Mouse (Mus musculus): ENCODE measurements around the gene Prrc2b.

Gene Prrc2b

DNA sequence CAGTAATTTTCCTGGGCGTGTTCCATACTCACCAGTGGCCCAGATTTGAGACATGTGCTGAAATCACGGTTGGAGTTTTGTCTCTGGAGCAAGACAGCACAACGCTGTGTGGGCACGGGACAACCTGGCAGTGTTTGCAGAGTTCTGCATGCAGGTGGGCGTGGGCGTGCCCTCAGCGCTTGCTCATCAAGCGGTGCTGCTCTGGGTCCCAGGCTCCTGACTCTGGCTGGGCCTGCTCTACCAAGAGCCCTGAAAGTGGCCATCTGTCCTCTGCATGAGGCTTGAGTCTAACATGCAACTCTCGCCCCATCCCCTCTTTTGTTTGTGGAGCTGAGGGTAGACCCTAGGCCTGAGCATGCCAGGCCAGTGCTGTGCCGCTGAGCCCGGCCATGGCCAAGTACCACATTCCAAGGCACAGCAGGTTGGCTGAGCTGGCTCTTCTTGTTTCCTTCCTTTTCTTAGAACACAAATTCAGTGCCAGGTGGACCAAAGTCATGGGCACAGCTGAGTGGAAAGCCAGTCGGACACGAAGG lies 36.2 kb downstream of the Prrc2b start:
- DNase-seq (ENCODE audit: low spot score), result no peak

DNA sequence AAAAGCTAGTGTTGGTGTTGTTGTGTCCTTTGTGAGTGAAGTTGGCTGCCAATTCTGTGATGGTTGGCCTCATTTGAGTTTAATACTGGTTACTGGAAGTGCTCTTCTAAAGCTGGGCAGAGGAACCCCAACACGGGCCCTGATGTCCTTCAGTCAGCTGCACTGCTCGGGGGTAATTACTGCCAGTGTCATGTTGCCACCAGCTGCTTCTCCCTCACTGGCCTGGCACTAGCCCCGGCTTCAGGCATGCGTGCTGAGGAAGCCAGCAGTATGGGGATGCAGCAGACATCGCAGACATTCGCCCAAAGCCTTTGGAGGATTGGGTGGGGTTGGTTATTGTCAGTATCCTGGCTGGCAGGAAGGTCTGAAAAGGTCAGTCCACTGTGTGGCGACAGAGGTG lies 36.8 kb downstream of the Prrc2b start:
- no peak for DNase-seq (ENCODE audit: low spot score)

DNA sequence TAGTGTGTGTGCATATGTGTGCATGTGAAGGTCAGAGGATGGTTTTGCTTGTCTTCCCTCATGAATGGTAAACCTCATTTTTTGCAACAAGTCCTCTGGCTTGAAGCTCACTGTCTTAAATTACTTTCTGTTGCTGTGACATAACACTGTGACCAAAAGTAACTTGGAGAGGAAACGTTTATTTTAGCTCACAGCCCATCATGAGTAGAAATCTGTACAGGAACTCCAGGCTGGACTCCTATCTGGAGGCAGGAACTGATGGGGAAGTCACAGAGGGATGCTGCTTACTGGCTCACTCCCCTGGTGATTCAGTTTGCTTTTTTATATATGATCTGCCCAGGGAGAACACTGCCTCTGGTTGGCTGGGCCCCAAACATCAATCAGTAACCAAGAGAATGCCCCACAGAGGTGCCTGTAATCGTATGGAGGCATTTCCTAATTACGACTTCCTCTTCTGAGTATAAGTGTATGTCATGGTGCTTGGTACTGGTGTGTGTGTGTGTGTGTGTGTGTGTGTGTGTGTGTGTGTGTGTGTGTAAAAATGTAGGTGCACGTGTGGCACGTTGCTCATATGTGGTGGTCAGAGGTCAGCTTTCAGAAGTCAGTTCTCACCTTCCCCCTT lies 38.3 kb downstream of the Prrc2b start:
- no peak for DNase-seq (ENCODE audit: low spot score)

DNA sequence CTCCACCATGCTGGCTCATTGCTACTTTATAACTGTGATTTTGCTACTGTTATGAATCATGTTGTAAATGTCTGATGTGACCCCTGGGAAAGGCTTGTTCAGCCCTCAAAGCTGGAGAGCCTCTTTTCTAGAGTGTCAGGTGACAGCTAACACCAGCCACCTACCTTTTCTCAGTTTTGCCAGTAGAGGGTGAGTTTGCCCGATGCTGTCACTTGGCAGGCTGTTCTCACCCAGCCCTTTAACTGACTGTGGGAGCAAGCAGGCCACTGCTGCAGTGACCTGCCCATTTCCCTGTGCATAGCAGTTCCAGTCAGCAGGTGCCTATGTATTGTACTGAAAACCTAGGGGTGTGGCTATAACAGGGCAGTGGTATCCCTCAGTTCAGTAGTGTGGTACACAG lies 39.7 kb downstream of the Prrc2b start:
- no peak for DNase-seq (ENCODE audit: low spot score)

DNA sequence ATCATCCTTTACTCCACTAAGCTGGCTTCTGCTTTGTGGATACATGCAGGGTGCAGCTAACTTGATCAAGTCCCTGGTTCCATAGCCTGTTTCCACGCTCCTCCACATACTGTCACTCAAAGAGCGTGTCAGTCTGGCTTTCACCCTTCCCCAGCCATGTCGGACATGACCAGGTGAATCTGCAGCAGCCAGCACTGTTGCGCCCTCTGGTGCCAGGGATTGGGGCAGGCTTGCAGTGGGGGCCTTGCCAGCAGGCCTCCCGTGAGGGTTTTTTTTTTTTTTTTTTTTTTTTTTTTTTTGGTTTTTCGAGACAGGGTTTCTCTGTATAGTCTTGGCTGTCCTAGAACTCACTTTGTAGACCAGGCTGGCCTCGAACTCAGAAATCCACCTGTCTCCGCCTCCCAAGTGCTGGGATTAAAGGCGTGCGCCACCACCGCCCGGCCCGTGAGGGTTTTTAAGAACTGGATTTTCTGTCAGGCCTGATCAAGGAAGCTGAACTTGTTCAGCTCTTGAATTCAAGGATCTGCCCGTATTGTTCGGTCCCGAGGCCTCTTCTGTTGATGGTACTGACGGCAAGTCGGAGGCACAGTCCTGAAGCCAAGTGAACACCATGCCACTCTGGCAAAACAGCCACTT lies 41.1 kb downstream of the Prrc2b start:
- no peak for DNase-seq (ENCODE audit: low spot score)

DNA sequence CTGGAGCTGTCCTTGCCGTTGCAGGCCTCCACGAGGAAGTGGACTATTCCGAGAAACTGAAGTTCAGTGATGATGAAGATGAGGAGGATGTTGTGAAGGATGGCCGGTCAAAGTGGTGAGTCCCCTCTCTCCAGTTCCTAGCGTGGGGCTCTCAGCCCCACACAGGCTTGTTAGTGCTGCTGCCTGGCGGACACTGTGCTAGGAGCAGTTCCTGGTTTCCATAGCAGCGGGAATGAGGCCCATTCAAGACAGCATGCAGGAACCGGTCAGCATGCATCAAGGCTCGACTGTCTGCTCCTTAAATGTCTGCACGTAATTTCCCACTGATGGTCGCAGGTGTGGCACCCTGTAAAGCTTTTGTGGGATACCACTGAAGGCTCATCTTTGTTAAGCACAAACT lies 48.1 kb downstream of the Prrc2b start:
- DNase-seq (ENCODE audit: low spot score), result no peak

DNA sequence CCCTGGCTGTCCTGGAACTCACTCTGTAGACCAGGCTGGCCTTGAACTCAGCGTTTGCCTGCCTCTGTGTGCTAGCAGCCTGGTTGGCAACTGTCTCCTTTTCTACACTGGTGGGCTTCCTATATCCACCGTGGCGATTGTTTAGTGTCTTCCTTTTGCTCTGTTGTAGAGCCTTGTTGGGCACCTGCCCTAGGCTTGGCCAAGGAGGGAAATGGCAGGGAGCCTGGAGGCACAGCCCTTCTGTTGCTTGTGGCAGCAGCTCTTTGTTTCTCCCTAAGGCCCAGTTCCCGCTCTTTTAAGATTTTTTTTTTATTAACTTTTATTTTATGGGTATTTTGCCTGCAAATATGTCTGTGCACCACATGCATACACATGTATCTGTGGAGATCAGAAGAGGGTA lies 49.2 kb downstream of the Prrc2b start:
- no peak for DNase-seq (ENCODE audit: low spot score)

DNA sequence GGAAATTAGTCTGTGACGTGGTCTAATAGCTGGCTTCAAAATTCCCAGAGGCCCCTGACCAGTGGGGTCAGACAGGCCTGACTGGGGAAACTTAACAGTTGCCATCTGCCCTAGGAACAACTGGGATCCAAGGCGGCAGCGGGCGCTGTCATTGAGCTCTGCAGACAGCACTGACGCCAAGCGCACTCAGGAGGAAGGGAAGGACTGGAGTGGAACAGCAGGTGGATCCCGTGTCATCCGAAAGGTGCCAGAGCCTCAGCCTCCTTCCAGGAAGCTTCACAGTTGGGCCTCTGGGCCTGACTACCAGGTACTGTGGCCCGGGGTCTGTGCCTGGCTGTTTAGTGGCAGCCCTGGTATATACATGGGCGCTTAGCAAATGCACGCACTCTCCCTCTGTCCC lies 49.8 kb downstream of the Prrc2b start:
- no peak for DNase-seq (ENCODE audit: low spot score)

DNA sequence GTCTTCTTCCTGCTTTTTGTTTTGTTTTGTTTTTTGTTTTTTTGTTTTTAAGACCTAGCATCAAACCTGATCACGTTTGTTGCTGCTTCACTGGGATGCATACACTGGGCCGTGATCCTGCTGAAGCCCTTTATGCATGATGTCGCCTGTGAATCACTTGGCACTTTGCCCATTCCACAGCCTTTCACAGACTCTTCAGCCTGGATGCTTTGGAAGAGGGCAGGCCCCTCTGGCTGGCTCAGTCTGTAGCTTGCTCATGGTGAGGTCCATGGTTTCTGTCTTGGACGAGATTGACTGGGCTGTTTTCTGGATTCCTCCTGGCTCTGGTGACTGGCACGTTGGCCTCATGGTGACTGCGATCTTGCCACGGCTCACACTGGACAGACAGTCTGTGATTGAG lies 50.6 kb downstream of the Prrc2b start:
- DNase-seq (ENCODE audit: low spot score), result no peak

DNA sequence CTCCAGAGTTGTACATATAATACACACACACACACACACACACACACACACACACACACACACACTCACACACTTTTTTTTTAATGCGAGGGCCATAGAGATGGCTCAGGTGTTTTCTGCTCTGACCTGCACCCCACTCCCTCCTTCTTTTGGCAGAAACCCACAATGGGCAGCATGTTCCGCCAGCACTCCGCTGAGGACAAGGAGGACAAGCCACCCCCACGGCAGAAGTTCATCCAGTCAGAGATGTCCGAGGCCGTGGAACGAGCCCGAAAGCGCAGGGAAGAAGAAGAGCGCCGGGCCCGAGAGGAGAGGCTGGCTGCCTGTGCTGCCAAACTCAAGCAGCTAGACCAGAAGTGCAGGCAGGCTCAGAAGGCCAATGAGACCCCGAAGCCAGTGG lies 53.0 kb downstream of the Prrc2b start:
- no peak for DNase-seq (ENCODE audit: low spot score)

DNA sequence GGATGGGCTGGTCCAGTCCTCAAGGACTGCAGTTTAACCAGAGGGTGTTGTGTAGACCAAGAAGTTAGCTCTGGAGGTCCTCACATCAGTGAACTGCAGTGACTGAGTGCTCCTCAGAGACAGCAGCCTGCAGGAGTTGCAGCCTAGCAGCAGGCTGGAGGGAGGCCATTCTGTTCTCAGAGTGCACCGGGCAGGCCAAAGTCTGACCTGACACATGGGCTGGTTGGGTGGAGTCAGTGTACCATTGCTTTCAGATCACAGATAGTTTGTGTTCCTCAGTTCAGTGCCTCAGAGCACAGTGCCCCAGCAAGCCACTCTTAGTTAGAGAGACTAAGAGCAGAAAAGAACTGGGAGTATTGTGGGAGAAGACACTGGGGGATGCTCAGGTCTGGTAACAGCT lies 56.8 kb downstream of the Prrc2b start:
- DNase-seq (ENCODE audit: low spot score), result no peak

DNA sequence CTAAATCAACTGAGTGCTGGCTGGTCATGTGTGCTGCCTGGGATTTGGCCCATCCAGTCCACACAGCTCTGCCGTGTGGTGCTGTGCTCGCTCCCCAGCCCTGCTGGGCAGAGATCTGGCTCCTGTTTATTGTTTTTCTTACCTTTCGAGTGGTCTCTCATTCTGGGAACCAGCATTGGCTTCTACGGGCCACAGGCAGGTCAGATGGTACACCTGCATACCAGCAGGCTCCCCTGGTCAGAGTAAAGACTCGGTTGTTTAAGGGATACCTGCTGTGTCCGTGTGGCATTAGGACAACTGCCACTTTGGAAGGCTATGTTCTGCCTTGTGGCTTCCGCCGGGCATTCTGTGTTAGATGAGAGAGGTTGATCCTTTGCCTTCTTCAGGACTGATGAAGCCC lies 60.8 kb downstream of the Prrc2b start:
- DNase-seq (ENCODE audit: low spot score), result no peak

DNA sequence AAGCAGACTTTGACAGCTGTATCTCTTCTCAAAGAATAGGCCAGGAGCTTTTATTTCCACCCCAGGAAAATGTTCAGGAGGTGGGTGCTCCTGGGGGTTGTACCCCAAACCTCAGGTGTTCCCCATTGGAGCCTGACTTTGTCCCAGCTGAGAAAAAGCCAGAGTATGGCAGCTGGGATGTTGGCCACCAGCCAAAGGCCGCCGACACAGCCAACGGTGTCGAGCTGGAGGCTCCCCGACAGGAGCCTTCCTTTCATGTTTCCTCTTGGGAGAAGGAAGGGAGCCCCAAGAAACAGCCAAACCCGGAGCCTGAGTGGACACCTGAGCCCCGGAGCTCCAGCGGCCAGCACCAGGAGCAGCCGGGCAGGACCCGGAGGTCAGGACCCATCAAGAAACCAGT lies 62.1 kb downstream of the Prrc2b start:
- no peak for DNase-seq (ENCODE audit: low spot score)

DNA sequence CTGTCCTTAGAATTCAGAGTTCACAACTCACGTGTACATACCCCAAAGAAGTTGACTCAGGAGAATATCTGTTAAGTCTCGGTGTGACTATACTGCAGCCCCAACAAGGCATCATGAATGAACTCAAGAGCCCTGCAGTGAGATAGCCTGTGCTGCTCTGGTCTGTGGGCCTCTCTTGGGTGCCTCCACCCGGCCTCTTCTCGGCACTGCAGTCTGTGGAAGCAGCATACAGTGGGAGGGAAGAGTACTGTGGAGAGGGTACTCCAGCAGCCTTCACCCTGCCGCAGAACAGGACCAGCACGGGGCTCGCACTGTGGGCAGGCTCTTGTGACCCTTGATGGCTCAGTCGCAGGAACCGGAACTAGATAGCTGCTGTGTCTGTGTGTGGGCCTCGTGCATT lies 64.7 kb downstream of the Prrc2b start:
- no peak for DNase-seq (ENCODE audit: low spot score)

DNA sequence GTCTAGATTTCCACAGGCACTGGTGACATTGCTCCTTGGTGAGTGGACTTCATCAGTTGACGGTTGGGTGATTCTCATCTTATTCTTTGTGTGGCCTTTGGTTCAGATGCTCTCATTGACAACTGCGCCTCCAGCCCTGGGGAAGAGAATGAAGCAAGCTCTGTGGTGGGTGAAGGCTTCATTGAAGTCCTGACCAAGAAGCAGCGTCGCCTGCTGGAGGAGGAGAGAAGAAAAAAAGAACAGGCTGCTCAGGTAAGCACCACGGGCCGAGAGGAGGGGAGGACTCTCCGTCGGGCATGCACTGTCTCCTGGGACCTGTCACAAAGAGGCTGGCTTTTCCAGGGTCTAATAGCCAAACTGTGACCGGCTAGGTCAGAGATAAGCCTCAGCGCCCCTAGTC lies 65.6 kb downstream of the Prrc2b start:
- DNase-seq (ENCODE audit: low spot score), result no peak

DNA sequence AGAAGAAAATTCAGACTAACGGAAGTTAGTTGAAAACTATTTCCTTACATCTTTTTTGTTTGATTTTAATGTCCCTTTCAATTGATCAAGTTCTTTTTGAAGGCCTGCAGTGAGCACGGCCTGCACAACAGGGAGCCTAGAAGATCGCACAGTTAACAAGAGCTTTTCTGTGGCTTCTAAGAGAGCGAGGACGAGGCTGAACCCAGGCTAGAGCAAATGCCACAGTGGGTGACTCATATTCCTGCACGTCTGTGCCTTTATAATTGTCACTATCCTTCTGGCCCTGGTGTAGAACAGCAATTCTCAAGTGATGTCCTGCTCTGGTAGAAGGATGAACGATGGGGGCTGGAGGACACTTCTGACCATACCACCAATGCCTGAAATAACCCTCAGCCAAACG lies 66.8 kb downstream of the Prrc2b start:
- no peak for DNase-seq (ENCODE audit: low spot score)

DNA sequence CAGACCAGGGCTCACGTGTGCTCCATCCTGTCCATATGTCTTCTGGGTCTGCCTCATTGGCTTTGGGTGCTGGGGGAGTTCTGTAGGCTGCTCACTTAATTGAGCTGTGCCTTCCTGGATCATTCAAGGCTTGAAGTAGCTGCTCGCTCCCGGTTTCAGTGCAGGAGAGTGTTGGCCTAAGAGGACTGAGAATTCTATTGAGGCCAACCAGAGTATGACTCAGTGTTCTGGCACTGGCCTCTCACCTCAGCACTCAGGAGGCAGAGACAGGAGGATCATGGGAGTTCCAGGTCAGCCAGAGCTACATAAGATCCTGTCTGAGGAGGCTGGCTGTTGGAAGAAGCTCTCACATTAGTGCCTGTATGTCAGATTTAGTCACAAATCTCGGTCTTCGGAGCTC lies 67.2 kb downstream of the Prrc2b start:
- no peak for DNase-seq (ENCODE audit: low spot score)

DNA sequence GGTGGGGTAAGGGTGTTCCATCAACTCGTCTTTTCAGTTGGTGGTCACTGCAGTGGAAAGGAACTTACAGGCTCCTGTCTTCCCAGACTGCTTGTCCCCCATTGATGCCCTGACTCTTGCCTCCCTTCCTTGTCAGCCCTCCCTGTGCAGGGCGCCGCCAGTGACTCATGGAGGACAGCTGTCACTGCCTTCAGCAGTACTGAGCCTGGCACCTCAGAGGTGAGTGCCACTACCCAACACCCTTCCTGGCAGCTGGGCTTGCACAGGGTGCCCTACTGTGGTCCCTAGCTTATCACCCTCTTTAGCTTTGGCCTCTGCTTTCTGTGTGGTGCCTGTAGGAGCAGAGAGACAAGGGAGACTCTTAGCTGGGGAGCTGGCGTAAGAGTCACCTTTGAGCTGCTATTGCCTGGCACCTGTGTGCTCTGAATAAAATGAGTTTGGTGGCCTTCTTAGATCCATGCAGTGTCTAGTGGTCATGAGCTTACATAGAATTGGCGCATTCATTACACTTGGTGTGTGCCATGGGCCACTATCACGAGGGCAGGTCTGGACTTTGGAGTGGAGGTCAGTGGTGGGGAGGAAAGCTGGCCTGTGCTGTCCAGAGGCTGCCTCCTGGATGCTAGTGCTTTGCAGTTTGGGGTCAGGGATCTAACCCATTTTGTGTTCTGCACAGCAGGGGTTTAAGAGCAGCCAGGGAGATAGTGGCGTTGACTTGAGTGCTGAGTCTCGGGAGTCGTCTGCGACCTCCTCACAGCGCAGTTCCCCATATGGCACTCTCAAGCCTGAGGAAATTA lies 67.9 kb downstream of the Prrc2b start:
- DNase-seq (ENCODE audit: low spot score), result no peak

DNA sequence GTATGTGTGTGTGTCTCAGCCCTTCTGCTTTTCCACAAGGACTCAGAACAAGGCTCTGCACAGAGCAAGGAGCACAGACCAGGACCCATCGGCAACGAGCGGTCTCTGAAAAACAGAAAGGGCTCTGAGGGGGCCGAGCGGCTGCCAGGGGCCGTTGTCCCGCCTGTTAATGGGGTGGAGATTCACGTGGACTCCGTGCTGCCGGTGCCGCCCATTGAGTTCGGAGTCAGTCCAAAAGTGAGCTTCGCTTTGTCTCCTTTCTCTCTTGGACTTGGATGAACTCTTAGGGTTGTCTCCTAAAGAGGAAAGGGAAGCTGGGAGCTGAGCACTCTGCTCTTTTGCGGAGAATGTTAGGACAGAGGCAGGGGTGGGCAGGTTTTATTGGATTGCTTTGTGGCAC lies 68.6 kb downstream of the Prrc2b start:
- DNase-seq (ENCODE audit: low spot score), result no peak

DNA sequence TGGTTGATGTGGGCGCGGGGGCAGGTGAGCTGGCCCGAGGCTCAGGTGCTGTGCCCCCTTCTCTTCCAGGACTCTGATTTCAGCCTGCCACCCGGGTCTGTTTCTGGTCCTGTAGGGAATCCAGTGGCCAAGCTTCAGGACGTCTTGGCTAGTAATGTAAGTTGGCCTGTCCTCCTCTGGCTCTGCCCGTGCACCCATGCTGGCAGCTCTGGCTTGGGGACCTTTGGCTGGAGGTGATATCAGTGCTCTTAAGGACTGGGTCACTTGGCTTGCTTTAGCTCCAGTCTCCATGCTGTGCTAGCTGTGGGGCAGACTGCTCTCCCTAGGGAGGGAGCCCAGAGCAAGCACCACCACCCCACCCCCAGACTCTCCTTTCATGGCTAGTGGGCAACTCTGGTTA lies 69.1 kb downstream of the Prrc2b start:
- no peak for DNase-seq (ENCODE audit: low spot score)

DNA sequence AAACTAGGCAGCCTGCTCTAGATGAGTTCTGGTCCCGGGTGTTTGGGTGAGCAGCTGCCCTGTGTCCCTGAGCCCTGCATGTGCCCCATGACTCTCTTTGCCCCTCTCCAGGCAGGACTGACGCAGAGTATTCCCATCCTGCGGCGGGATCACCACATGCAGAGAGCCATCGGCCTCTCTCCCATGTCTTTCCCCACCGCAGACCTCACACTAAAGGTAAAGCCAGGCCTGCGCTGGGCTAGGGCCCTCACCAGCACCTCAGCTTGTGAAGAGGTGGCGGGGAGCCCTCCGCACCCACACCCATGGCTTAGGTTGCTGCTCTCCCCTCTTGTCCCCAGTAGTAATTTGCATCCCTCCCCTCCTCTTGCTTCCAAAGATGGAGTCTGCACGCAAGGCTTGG lies 70.1 kb downstream of the Prrc2b start:
- no peak for DNase-seq (ENCODE audit: low spot score)

DNA sequence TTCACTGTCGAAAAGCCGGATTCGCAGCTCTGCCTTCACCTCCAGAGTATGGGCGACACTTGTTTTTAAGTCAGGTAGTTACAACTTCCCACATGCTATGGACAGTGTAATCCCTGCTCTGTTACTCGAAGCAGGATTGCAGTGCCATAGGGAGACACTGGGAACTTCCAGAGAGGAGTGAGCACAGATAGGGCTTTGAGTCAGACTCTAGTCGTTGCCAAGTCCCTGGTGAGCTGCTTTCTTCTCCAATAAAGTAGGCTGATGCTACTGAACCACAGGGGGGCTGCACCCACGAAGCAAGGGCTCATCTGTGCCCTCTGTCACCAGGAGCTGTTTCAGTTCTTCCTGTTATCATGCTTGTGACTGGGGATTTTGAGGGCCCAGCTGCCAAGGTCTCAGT lies 70.7 kb downstream of the Prrc2b start:
- DNase-seq (ENCODE audit: low spot score), result no peak

DNA sequence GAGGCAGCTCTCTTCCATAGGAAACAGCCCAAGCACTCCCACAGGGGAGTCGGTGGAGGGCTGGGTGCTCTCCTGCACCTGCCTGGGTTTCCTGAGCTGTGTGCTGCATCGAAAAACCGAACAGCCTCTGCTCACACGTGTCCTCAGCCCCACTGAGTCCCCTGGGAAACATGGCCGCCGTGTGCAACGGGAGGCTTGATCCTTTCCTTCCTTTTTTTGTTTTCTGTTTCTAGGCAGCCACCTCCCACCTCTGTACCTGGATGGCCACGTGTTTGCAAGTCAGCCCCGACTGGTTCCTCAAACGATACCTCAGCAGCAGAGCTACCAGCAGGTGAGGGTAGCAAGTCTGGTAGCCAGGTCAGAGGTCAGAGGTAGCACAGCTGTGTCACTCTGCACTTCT lies 71.2 kb downstream of the Prrc2b start:
- DNase-seq (ENCODE audit: low spot score), result no peak

All from urinary bladder, postnatal 10 days (tissue).